Mouse (Mus musculus) CH12.LX (cell line): ENCODE measurements around the gene Atn1.

Experiments used
- EP300 ChIP-seq: IDR thresholded peaks from 2 replicates; pipeline ENCODE4 v1.6.1; 2011; ENCODE audit warnings: low read length, improper control_type of control experiment
- HCFC1 ChIP-seq: IDR thresholded peaks from 2 replicates; pipeline ENCODE4 v1.6.1; 2012; ENCODE audit warnings: low read depth, mild to moderate bottlenecking, inconsistent platforms, low read length, improper control_type of control experiment
- KAT2A ChIP-seq: IDR thresholded peaks from 2 replicates; pipeline ENCODE4 v1.6.1; 2012; ENCODE audit warnings: low read length, improper control_type of control experiment, inconsistent platforms; ENCODE audit not compliant: insufficient replicate concordance
- MAFK ChIP-seq: IDR thresholded peaks from 2 replicates; pipeline ENCODE4 v1.6.1; 2011; ENCODE audit warnings: low read length, improper control_type of control experiment; ENCODE audit not compliant: insufficient replicate concordance
- POLR2A ChIP-seq: IDR thresholded peaks from 2 replicates; pipeline ENCODE4 v1.6.1; 2011; ENCODE audit warnings: low read depth, mild to moderate bottlenecking, improper control_type of control experiment, low read length
- RAD21 ChIP-seq: IDR thresholded peaks from 2 replicates; pipeline ENCODE4 v1.6.1; 2011; ENCODE audit warnings: low read depth, mild to moderate bottlenecking, low read length, improper control_type of control experiment, moderate library complexity
- USF2 ChIP-seq: conservative IDR thresholded peaks from 2 replicates; pipeline ENCODE4 v1.6.1; 2011; ENCODE audit warnings: low read depth, low read length, improper control_type of control experiment

- TF ChIP-seq POLR2A = no peak
- no peak for TF ChIP-seq KAT2A
- TF ChIP-seq MAFK = no peak
- TF ChIP-seq USF2 = no peak
- no peak for TF ChIP-seq HCFC1
- no peak for TF ChIP-seq EP300
- no peak for TF ChIP-seq RAD21
Measured at GRCm38 (mm10) chr6:124744755-124745321, 11.5 kb downstream of the Atn1 start.
